Mouse (Mus musculus) ES-E14 (cell line): ENCODE data around the gene Blcap. TPM values are rescaled to one million over a fixed set of nuclear protein-coding genes. Genes with fewer than 3 reads are reported as not detected.

ENCODE experiments used
- DNase-seq: peaks from one replicate; pipeline ENCODE4 v3.0.0-alpha.2; 2013; ENCODE audit warnings: low read depth, low spot score
- H3K27ac ChIP-seq: 2 replicates; pipeline ENCODE4 v1.5.1; 2012; ENCODE audit warnings: low read depth, mild to moderate bottlenecking, low read length, moderate library complexity, mixed read lengths; ENCODE audit not compliant: poor library complexity, insufficient read depth, severe bottlenecking
- H3K36me3 ChIP-seq: 2 replicates; pipeline ENCODE4 v1.6.1; 2012; ENCODE audit warnings: mild to moderate bottlenecking, low read length, moderate library complexity, mixed read lengths; ENCODE audit not compliant: control insufficient read depth, poor library complexity, insufficient read depth, severe bottlenecking
- H3K4me1 ChIP-seq, 2 experiments: fragments of 150-350 bp in 1 of 2; sonication (generic) in 1 of 2; 2 replicates each; pipeline ENCODE4 v1.6.1; 2012; ENCODE audit warnings: low read length in 2 of 2, mild to moderate bottlenecking in 1 of 2, mixed read lengths in 1 of 2; ENCODE audit not compliant: control insufficient read depth in 2 of 2, insufficient read depth in 2 of 2, poor library complexity in 1 of 2
- H3K4me3 ChIP-seq, 2 experiments: fragments of 150-350 bp in 1 of 2; sonication (generic) in 1 of 2; 2 replicates each; pipeline ENCODE4 v1.5.1; 2012; ENCODE audit warnings: low read length in 2 of 2, low read depth in 1 of 2, mild to moderate bottlenecking in 1 of 2, mixed read lengths in 1 of 2; ENCODE audit not compliant: insufficient read depth in 1 of 2, poor library complexity in 1 of 2, severe bottlenecking in 1 of 2
- H3K9ac ChIP-seq: 2 replicates; pipeline ENCODE4 v1.6.1; 2012; ENCODE audit warnings: low read depth, mild to moderate bottlenecking, low read length, mixed read lengths; ENCODE audit not compliant: poor library complexity, insufficient read depth, severe bottlenecking
- H3K9me3 ChIP-seq: fragments of 150-350 bp; sonication (generic); 2 replicates; pipeline ENCODE4 v1.6.1; 2012; ENCODE audit warnings: low read depth, mild to moderate bottlenecking, low read length; ENCODE audit not compliant: control insufficient read depth, insufficient read depth
- CHD2 ChIP-seq: IDR thresholded peaks from 2 replicates; pipeline ENCODE4 v1.6.1; 2014; ENCODE audit warnings: mild to moderate bottlenecking, low read depth, low read length, inconsistent platforms
- HCFC1 ChIP-seq: IDR thresholded peaks from 2 replicates; pipeline ENCODE4 v1.6.1; 2012; ENCODE audit warnings: low read length, inconsistent platforms, borderline replicate concordance; ENCODE audit not compliant: insufficient read depth
- MAFK ChIP-seq: IDR thresholded peaks from 2 replicates; pipeline ENCODE4 v1.6.1; 2014; ENCODE audit warnings: mild to moderate bottlenecking, low read depth, low read length, inconsistent platforms; ENCODE audit not compliant: insufficient read depth
- ZC3H11A ChIP-seq: IDR thresholded peaks from 2 replicates; pipeline ENCODE4 v1.6.1; 2012; ENCODE audit warnings: low read depth, mild to moderate bottlenecking, inconsistent platforms, low read length, borderline replicate concordance
- ZNF384 ChIP-seq: IDR thresholded peaks from 2 replicates; pipeline ENCODE4 v1.6.1; 2012; ENCODE audit warnings: low read depth, low read length, inconsistent platforms
- in situ Hi-C, 2 experiments: fragments of 600-800 bp; cut with MboI; formaldehyde crosslinking; loops; one replicate each; pipeline ENCODE4 v1.15.1; 2025; ENCODE audit warnings: low sequenced_read_pairs in 2 of 2, inconsistent platforms in 1 of 2; ENCODE audit not compliant: unreplicated experiment in 2 of 2
- total RNA-seq: library from RNA; depleted of rRNA; stranded (reverse); fragments of 300-350 nt; gene quantifications from 2 replicates; pipeline ENCODE4 v1.2.3, GENCODE M21; 2012

Blcap gene
- total RNA-seq, 1 experiment = 42.4 TPM

GRCm38 (mm10) chr2:157540953-157541569, 30.0 kb downstream of the Blcap start:
- no peak for DNase-seq
- Histone ChIP-seq H3K27ac (no peak overlapping the region), H3K36me3 (peaks cover 2% of the 10 kb centered on the region; the same call in 1 of the 2 replicates), H3K9me3 (no peaks in the 10 kb centered on the region), H3K4me3 (no peak overlapping the region), H3K9ac (no peak overlapping the region), H3K4me1 (no peaks in the 10 kb centered on the region; a peak in 1 of 4 replicates)
- TF ChIP-seq MAFK (no peak), ZC3H11A (no peak), HCFC1 (no peak), ZNF384 (no peak), CHD2 (no peak)
- in situ Hi-C loops = no loop called here

- Histone ChIP-seq H3K36me3 (peaks cover 2% of the 10 kb centered on the region; the same call in 1 of the 2 replicates), H3K4me1 (no peaks in the 10 kb centered on the region; a peak in 1 of 4 replicates), H3K9me3 (no peaks in the 10 kb centered on the region), H3K27ac (no peak overlapping the region), H3K9ac (no peak overlapping the region), H3K4me3 (no peak overlapping the region)
- in situ Hi-C loops = no loop called here
- TF ChIP-seq ZC3H11A = no peak
- no peak for TF ChIP-seq ZNF384
- TF ChIP-seq HCFC1 = no peak
- no peak for TF ChIP-seq MAFK
- TF ChIP-seq CHD2 = no peak
- DNase-seq = no peak
Observed at GRCm38 (mm10) chr2:157540073-157540952, 30.8 kb downstream of the Blcap start.

- Histone ChIP-seq H3K9me3 (no peaks in the 10 kb centered on the region), H3K36me3 (no peaks in the 10 kb centered on the region; the same call in 1 of the 2 replicates), H3K27ac (no peak overlapping the region), H3K4me3 (no peak overlapping the region), H3K9ac (no peak overlapping the region), H3K4me1 (no peaks in the 10 kb centered on the region; a peak in 1 of 4 replicates)
- in situ Hi-C loops = no loop called here
- TF ChIP-seq MAFK = no peak
- no peak for TF ChIP-seq CHD2
- no peak for TF ChIP-seq HCFC1
- TF ChIP-seq ZNF384 = no peak
- TF ChIP-seq ZC3H11A = no peak
- DNase-seq = no peak
Observed at GRCm38 (mm10) chr2:157537118-157537517, 34.0 kb downstream of the Blcap start.

GRCm38 (mm10) chr2:157536476-157537081, 34.5 kb downstream of the Blcap start:
- in situ Hi-C loops = no loop called here
- Histone ChIP-seq H3K27ac (no peak overlapping the region; the same call in 1 of the 2 replicates), H3K4me1 (no peaks in the 10 kb centered on the region; a peak in 1 of 4 replicates), H3K9ac (no peak overlapping the region), H3K9me3 (no peaks in the 10 kb centered on the region), H3K36me3 (no peaks in the 10 kb centered on the region), H3K4me3 (no peak overlapping the region)
- no peak for DNase-seq
- TF ChIP-seq MAFK (no peak), HCFC1 (no peak), CHD2 (no peak)
